Mouse (Mus musculus) embryonic facial prominence, embryonic 12.5 days (tissue): ENCODE results near the gene Tnks2. TPM values are rescaled to one million over a fixed set of nuclear protein-coding genes. Genes with fewer than 3 reads are reported as not detected.

Experiments
- ATAC-seq: fragments of 200-750 bp; cut with Nextera tagmentation; 2 replicates; pipeline ENCODE4 v1.8.0; 2017; ENCODE audit not compliant: insufficient number of reproducible peaks, insufficient read depth, low FRiP score, low TSS enrichment
- H3K27ac ChIP-seq: fragments of 300-500 bp; sonication (generic); 2 replicates; pipeline ENCODE4 v1.5.1; 2016; ENCODE audit warnings: mild to moderate bottlenecking
- H3K27me3 ChIP-seq: fragments of 300-500 bp; sonication (generic); 2 replicates; pipeline ENCODE4 v1.6.1; 2016; ENCODE audit warnings: mild to moderate bottlenecking, moderate library complexity
- H3K36me3 ChIP-seq: fragments of 300-500 bp; sonication (generic); 2 replicates; pipeline ENCODE4 v1.6.1; 2016; ENCODE audit warnings: mild to moderate bottlenecking
- H3K4me1 ChIP-seq: fragments of 300-500 bp; sonication (generic); 2 replicates; pipeline ENCODE4 v1.6.1; 2016
- H3K4me2 ChIP-seq: fragments of 300-500 bp; sonication (generic); replicated peaks from 2 replicates; pipeline ENCODE4 v1.6.1; 2016; ENCODE audit warnings: mild to moderate bottlenecking, moderate library complexity
- H3K4me3 ChIP-seq: fragments of 300-500 bp; sonication (generic); 2 replicates; pipeline ENCODE4 v1.5.1; 2016; ENCODE audit warnings: mild to moderate bottlenecking
- H3K9ac ChIP-seq: fragments of 300-500 bp; sonication (generic); 2 replicates; pipeline ENCODE4 v1.6.1; 2016; ENCODE audit warnings: mild to moderate bottlenecking, moderate library complexity
- H3K9me3 ChIP-seq: fragments of 300-500 bp; sonication (generic); 2 replicates; pipeline ENCODE4 v1.6.1; 2016; ENCODE audit warnings: mild to moderate bottlenecking, moderate library complexity
- WGBS: fragments of 180-500 bp; shearing (Covaris S2); methylation state at CpG from one replicate; pipeline ENCODE4 v1.1.7; 2016; 5-methylcytosine and 5-hydroxymethylcytosine counted together
- polyA plus RNA-seq: library from polyadenylated mRNA; unstranded; fragments of >200 nt; fragmentation: Nextera tagmentation; extraction: Ambion mirVana; gene quantifications from 2 replicates; pipeline ENCODE4 v1.2.1, GENCODE M21; 2016

Tnks2 gene
- polyA plus RNA-seq, 1 experiment from 2014 or later = 82.8 TPM

DNA sequence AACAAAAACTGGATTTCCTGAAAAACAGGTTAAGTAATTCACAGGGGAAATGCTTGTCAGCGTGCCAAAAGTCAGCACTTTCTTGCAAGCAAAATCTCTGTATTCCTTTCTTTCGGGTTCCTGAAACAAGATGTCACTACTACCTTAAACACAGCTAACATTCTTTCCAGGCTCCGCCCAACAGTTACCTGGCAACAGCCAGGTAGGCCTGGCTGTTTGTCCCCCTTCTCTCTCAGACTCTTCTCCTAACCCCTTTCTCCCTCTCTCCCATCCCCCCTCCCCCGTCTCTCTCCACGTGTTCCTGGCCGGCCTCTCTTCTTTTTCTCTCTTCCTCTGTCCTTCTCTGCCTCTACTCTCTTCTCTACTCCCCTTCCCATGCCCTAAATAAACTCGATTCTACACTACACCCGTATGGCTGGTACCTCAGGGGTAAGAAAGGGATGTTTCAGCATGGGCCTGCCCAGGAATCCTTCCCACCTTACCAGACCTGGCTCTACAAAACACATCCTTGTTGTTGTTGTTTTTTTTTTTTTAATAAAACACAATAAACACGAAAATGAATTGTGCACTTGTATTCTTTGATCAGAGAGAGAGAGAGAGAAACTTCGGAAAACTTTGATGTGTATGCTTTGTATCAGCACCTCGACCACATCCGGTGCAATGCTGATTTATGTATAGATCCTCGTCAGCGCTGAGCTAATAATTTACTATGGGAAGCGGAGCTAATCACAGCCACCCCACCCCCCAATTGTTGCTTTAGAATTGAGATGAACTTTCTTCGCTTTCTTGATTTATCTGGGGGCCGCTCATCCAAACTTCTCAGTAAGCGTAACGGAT lies 863 bp upstream of the Tnks2 start:
- H3K27ac ChIP-seq = peak overlapping the region; percentile 99
- peak overlapping the region; percentile 66 for H3K4me2 ChIP-seq
- H3K9me3 ChIP-seq = no peaks in the 10 kb centered on the region
- WGBS = 5% methylated on average over 19 of the region's 19 CpGs
- no peaks in the 10 kb centered on the region for H3K27me3 ChIP-seq
- H3K36me3 ChIP-seq = 0 out of 2 replicates have a peak, but pooled peaks cover 2% of the 10 kb centered on the region
- peaks cover 9% of the 10 kb centered on the region; the same call in 1 of the 2 replicates for H3K4me1 ChIP-seq
- peak overlapping the region; percentile 98 for H3K4me3 ChIP-seq
- H3K9ac ChIP-seq = peak overlapping the region; percentile 99
- ATAC-seq = no peak

DNA sequence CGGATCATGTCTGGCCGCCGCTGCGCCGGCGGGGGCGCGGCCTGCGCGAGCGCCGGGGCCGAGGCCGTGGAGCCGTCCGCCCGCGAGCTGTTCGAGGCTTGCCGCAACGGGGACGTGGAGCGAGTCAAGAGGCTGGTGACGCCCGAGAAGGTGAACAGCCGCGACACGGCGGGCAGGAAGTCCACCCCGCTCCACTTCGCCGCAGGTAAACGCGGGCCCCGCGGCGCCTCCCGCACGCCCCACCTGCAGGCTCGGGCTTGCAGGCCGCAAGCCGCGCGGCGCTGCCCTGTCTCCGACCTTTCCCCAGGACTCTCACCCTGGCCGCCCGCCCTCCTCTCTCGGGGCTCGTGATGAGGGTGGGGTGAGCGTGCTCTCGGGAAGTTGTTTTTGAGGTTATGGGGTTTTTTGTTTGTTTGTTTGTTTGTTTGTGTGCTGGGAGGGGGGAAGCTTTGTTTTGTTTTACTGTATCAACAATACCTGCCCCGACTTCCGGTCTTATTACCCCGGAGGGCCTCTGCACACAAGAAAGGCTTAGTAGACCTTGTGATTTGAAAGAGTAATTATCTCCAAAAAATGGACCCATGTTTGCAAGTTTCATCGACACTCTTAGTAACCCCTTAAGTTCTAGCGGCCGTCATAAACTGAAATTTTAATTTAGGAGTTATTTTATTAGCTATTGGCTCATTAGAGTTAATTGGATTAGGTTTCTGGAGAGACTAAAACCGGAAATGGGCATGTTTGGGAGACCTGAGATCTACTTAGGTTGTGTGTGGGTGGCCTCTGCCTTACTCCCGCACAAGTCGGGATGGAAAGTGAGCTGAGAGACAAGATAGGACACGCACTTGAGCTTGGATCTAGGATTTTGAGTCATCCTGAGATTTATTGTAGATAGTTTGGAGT lies 750 bp downstream of the Tnks2 start:
- peak overlapping the region; percentile 98 for H3K4me3 ChIP-seq
- H3K36me3 ChIP-seq = peaks cover 6% of the 10 kb centered on the region; the same call in 1 of the 2 replicates
- H3K27me3 ChIP-seq = no peaks in the 10 kb centered on the region
- H3K27ac ChIP-seq = peak overlapping the region; percentile 99
- peak overlapping the region; percentile 66 for H3K4me2 ChIP-seq
- H3K9me3 ChIP-seq = no peaks in the 10 kb centered on the region
- ATAC-seq = peak; percentile 65
- under 1% methylated on average over 61 of the region's 62 CpGs for WGBS
- H3K9ac ChIP-seq = peak overlapping the region; percentile 99
- peaks cover 11% of the 10 kb centered on the region; the same call in 1 of the 2 replicates for H3K4me1 ChIP-seq

DNA sequence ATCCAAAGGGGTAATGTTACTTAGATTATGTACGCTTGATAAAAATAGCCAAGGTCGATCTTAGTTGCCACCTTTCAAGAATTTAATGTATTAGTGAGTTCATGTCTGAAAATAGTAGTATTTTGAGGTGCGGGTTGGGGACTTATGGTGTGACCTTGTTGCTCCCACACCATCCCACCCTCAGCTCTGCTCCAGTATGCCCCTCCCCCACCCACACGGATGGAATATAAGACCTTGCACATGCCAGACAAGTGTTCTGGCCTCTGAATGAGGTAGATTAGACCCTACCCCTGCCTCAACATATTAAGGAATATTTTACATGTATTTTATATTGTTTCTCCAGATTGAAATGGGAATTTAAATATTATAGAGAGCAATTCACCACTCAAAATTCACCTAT lies 2.0 kb downstream of the Tnks2 start:
- peaks cover 11% of the 10 kb centered on the region; the same call in 1 of the 2 replicates for H3K4me1 ChIP-seq
- no peak overlapping the region for H3K27ac ChIP-seq
- H3K4me2 ChIP-seq = peak overlapping the region; percentile 66
- H3K9me3 ChIP-seq = no peaks in the 10 kb centered on the region
- H3K36me3 ChIP-seq = peaks cover 10% of the 10 kb centered on the region
- H3K4me3 ChIP-seq = peak overlapping the region; percentile 31
- H3K27me3 ChIP-seq = no peaks in the 10 kb centered on the region
- 48% methylated on average over 4 of the region's 4 CpGs for WGBS
- no peak for ATAC-seq
- no peak overlapping the region for H3K9ac ChIP-seq

DNA sequence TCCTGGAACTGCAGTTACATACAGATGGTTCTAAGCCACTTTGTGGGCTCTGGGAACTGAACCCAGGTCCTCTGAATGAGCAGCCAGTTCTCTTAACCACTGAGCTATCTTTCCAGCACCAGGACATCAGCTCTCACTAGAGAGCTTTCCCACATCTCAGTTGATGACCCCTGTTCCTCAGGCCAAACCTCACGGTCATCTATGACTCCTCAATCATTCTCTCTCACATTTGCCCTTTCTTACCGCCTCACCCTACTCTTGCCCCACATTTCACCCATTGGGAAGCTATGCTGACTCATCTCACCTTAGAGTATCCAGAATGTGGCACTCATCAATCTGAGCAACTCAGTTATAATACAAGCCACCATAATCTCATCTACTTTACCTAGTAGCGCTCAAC lies 6.3 kb downstream of the Tnks2 start:
- Histone ChIP-seq H3K9me3 (no peaks in the 10 kb centered on the region), H3K4me2 (no peak overlapping the region), H3K27ac (no peak overlapping the region), H3K36me3 (peaks cover 18% of the 10 kb centered on the region), H3K27me3 (no peaks in the 10 kb centered on the region), H3K4me1 (peaks cover 11% of the 10 kb centered on the region; the same call in 1 of the 2 replicates), H3K4me3 (no peak overlapping the region), H3K9ac (no peak overlapping the region)
- no peak for ATAC-seq
- WGBS = 99% methylated on average over 3 of the region's 3 CpGs

DNA sequence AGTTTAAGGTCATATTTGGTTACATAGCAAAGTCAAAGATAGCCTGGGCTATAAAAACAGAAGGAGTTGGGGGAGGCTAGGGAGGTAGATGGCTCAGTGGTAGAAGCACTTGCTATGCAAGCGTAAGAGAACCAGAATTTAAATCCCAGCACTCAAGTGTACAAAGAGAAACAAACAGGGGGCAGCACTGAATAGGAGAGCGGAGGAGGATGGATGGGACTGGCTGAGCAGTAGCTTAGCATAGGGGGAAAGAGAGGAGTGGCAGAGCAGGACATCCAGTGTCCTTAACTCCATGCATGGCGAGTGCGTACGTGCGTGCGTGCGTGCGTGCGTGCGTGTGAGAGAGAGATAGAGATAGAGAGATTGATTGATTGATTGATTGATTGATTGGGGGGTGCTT lies 9.8 kb downstream of the Tnks2 start:
- WGBS = 95% methylated on average over 11 of the region's 11 CpGs
- peaks cover 38% of the 10 kb centered on the region for H3K36me3 ChIP-seq

DNA sequence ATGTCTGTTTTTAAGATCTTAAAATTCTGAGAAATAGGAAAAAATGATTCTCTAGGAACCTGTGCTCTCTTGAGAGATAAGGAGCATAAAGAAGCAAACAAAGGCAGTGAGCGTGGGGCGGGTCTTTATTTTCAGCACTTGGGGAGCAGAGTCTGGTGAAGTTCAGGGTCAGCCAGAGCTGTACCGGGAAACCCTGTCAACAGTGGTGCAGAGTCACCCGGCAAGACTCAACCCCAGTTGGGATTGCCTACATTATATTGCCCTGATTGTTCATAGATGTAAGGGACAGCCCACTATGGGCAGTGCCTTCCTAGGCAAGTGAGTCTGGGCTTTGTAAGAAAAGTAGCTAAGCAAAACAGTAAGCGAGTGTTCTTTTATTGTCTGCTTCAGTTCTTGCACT lies 11.9 kb downstream of the Tnks2 start:
- Histone ChIP-seq H3K9me3 (no peaks in the 10 kb centered on the region), H3K36me3 (peaks cover 49% of the 10 kb centered on the region), H3K27ac (no peak overlapping the region), H3K4me3 (no peak overlapping the region), H3K9ac (no peak overlapping the region), H3K27me3 (no peaks in the 10 kb centered on the region), H3K4me1 (no peaks in the 10 kb centered on the region), H3K4me2 (no peak overlapping the region)
- ATAC-seq = no peak
- WGBS = 90% methylated on average over 5 of the region's 5 CpGs

More for the DNA sequence above, 9.8 kb downstream of the Tnks2 start:
- H3K27me3 ChIP-seq = no peaks in the 10 kb centered on the region
- H3K27ac ChIP-seq = no peak overlapping the region
- no peak overlapping the region for H3K9ac ChIP-seq
- H3K4me3 ChIP-seq = no peak overlapping the region
- H3K4me2 ChIP-seq = no peak overlapping the region
- no peaks in the 10 kb centered on the region for H3K9me3 ChIP-seq
- ATAC-seq = no peak
- no peaks in the 10 kb centered on the region for H3K4me1 ChIP-seq

DNA sequence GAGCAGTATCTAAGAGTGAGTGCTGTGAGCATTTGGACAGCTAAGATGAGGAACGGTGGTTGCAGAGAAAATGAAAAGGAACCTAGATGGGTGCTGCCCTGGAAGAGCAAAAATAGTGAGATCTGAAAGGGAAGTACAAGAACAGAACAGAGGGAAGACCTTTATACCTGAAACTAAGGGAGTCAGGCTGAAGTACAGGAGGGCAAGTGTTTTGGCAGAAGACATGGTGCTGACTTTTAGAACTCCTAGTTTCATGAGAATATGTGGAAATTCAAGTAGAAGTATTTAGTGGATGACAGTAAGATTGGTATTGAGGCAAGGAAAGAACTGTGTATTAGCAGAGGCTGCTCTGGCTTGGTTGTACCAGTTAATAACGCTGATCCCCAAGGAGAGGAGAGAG lies 19.8 kb downstream of the Tnks2 start:
- ATAC-seq = no peak
- Histone ChIP-seq H3K4me3 (no peak overlapping the region), H3K27ac (no peak overlapping the region), H3K9me3 (no peaks in the 10 kb centered on the region), H3K27me3 (no peaks in the 10 kb centered on the region), H3K4me1 (no peaks in the 10 kb centered on the region), H3K4me2 (no peak overlapping the region), H3K9ac (no peak overlapping the region), H3K36me3 (peaks cover 77% of the 10 kb centered on the region)
- 96% methylated on average over 2 of the region's 2 CpGs for WGBS

DNA sequence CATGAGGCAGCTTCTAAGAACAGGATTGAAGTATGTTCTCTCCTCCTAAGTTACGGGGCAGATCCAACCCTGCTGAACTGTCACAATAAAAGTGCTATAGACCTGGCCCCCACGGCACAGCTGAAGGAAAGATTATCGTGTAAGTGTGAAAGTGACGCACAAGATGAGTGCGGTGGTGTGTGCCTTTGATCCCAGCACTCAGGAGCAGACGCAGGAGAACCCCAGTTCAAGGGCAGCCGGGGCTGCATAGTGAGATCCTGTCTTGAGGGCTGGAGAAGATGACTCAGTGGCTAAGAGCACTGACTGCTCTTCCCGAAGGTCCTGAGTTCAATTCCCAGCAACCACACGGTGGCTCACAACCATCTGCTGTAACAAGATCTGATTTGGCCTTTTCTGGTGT lies 23.8 kb downstream of the Tnks2 start:
- Histone ChIP-seq H3K4me3 (no peak overlapping the region), H3K27me3 (no peaks in the 10 kb centered on the region), H3K4me2 (no peak overlapping the region), H3K36me3 (peaks cover 71% of the 10 kb centered on the region), H3K4me1 (no peaks in the 10 kb centered on the region), H3K9ac (no peak overlapping the region), H3K27ac (no peak overlapping the region), H3K9me3 (no peaks in the 10 kb centered on the region)
- no peak for ATAC-seq
- WGBS = 92% methylated on average over 9 of the region's 9 CpGs

DNA sequence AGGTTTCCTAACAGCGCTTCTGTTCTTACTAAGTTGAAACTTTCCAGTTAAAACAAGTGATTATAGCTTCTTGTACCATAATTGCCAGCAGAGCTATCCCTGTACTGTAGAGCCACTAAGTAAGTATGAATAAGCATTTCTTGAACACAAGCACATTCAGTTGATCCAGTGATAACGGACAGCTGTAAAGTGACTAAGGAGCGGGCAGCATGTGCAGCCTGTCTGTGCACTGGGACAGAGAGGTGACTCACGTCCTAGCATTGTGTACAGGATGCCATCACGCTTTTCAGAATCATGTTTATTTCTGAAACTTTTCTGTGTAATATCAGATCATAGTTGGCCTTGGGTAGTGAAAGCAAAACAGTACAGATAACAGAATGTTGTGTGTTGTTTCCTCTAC lies 26.4 kb downstream of the Tnks2 start:
- peaks cover 63% of the 10 kb centered on the region for H3K36me3 ChIP-seq
- no peak overlapping the region for H3K27ac ChIP-seq
- no peak for ATAC-seq

DNA sequence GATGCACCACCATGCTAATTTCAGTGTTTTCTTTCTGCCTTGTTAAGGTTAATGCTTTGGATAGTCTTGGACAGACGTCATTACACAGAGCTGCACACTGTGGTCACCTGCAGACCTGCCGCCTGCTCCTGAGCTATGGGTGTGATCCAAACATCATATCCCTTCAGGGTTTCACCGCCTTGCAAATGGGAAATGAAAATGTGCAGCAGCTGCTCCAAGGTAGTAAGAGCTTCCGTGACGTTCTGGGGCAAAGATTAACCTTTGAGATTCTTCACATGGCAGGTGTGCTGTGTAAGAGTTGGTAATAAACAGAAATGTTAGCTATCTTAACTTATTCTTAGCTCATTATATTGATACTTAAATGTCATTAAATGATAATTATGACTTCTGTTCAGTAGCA lies 31.9 kb downstream of the Tnks2 start:
- no peak overlapping the region for H3K4me3 ChIP-seq
- no peaks in the 10 kb centered on the region for H3K27me3 ChIP-seq
- no peak overlapping the region for H3K27ac ChIP-seq
- no peak for ATAC-seq
- H3K9me3 ChIP-seq = no peaks in the 10 kb centered on the region
- WGBS = 87% methylated on average over 5 of the region's 5 CpGs
- no peak overlapping the region for H3K9ac ChIP-seq
- peaks cover 68% of the 10 kb centered on the region for H3K36me3 ChIP-seq
- H3K4me1 ChIP-seq = no peaks in the 10 kb centered on the region
- H3K4me2 ChIP-seq = no peak overlapping the region

More for the DNA sequence above, 26.4 kb downstream of the Tnks2 start:
- Histone ChIP-seq H3K9ac (no peak overlapping the region), H3K4me3 (no peak overlapping the region), H3K4me1 (no peaks in the 10 kb centered on the region), H3K4me2 (no peak overlapping the region), H3K9me3 (no peaks in the 10 kb centered on the region), H3K27me3 (no peaks in the 10 kb centered on the region)
- WGBS = 94% methylated on average over 5 of the region's 5 CpGs

DNA sequence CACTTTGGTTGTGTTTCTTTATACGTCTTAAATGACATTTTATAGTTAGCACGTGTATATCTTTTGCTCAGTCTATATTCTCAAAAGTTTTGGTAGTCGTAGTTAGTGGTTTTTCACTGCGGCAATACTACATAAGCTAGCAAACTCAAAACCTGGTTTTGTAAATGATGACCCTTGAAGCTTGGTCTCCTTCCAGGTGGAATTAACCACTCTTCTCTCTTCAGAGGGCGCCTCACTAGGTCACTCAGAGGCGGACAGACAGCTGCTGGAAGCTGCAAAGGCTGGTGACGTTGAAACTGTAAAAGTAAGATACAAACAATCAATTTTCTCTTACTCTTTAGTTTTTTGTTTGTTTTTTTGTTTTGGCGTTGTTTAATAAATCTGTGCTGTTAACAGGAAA lies 33.4 kb downstream of the Tnks2 start:
- no peak for ATAC-seq
- Histone ChIP-seq H3K9ac (no peak overlapping the region), H3K27ac (no peak overlapping the region), H3K4me1 (no peaks in the 10 kb centered on the region), H3K4me2 (no peak overlapping the region), H3K9me3 (no peaks in the 10 kb centered on the region), H3K27me3 (no peaks in the 10 kb centered on the region), H3K36me3 (peaks cover 70% of the 10 kb centered on the region), H3K4me3 (no peak overlapping the region)
- WGBS = 93% methylated on average over 8 of the region's 8 CpGs
